Mouse (Mus musculus): ENCODE data around the gene Atp1b3.
"Not testable (repeated sequence)": the region's sequence is repeated elsewhere in the genome, so short reads cannot be mapped to it uniquely, and the experiment has no call there.

Atp1b3 gene

DNA sequence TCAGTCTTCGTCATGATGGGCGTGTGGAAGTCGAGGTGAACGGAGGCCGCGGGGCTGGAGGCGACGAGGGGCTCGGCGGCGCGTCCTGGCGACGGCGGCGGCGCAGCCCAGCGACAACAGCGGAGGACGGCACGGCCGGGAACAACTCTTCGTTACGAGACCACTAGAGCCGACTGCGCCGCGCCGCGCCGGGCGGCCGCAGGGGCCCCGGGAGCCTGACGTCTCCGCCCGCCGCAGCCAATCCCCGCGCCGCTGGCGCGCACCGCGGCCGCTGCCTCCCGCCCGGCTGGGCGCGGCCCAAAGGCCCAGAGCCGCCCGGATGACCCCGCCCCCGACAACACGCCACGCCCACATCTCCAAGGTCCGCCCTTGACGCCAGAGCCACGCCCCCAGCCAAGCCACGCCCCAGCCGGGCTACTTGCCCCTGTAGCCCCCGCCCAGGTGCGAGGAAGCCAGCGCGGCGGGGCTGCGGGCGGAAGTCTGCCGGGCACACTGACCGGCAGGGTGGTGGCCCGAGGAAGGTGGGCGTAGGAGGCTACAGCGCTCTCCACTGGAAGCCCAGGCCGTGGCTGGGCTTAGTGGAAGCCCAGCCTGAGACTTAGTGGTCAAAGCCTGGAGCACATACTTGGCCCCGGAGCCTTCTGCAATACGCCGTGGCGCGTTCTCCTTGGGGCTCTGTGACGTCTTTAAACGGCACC is at the start of gene Atp1b3:
Atp1b3 (minus strand) TSS at position 302 of the 698 bp plus-strand sequence.
- peak; percentile 96 to 99 for DNase-seq

DNA sequence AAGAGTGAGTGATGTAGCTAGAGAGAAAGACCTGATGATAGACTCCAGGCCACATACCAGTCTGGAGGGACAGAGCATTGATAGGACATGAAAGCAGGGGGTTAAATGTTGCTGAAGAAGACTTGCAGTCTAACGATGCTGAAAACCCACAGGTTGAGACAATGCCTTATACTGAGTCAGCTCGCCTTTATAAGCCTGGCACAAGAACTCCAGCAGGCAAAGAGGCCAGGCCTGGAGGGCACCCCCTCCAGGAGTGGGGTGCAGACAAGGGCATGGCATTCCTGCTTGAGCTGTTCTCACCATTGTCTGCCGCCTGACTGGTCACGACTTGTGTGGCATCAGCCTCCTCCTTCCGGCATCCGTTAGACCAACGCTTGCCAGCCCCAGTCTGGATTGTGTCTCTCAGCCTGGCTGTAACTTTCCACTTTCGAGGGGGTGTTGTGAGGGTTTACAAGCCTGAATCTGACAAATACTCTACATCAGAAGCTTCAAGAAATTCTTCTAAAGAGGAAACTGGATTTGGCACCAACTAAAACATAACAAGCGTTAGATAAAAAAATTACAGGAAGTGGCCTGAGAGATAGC is 48.7 kb upstream of the Atp1b3 start:
- DNase-seq: peak; percentile 26 to 47

GRCm38 (mm10) chr9:96404312-96404711 is 40.1 kb upstream of the Atp1b3 start:
- DNase-seq: no peak

DNA sequence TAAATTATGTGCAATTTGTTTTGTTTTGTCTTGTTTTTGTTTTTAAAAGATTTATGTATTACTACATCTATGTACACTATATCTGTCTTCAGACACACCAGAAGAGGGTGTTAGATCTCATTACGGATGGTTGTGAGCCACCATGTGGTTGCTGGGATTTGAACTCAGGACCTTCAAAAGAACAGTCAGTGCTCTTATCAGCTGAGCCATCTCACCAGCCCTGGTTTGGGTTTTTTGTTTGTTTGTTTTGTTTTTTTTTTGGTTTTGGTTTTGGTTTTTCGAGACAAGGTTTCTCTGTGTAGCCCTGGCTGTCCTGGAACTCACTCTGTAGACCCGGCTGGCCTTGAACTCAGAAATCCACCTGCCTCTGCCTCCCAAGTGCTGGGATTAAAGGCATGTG is 35.7 kb upstream of the Atp1b3 start:
- not testable (repeated sequence) for DNase-seq

DNA sequence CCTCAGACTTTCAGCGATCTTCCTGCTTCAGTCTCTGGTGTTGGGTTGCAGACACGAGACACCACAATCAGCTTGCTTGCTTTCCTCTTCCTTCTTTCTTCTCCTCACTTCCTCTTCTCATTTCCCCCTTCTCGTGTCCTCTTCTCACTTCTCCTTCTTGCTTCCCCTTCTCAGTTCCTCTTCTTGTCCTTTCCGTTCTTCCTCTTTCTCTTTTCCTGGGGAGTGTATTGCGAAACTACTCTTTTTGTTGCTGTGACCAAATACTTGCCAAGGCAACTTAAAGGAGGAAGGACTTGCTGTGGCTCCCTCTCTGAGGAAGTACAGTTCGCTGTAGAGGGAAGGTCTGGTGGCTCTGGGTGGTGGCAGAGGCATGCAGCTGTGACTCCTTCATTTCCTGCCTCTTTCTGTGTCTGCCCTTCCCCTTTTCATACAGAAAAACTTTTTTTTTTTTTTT is 35.2 kb upstream of the Atp1b3 start:
- DNase-seq: no peak

- no peak for DNase-seq
These were observed 34.4 kb upstream of the Atp1b3 start for GRCm38 (mm10) chr9:96398614-96399013.

- no peak for DNase-seq
These were observed 33.9 kb upstream of the Atp1b3 start for GRCm38 (mm10) chr9:96398165-96398564.

DNA sequence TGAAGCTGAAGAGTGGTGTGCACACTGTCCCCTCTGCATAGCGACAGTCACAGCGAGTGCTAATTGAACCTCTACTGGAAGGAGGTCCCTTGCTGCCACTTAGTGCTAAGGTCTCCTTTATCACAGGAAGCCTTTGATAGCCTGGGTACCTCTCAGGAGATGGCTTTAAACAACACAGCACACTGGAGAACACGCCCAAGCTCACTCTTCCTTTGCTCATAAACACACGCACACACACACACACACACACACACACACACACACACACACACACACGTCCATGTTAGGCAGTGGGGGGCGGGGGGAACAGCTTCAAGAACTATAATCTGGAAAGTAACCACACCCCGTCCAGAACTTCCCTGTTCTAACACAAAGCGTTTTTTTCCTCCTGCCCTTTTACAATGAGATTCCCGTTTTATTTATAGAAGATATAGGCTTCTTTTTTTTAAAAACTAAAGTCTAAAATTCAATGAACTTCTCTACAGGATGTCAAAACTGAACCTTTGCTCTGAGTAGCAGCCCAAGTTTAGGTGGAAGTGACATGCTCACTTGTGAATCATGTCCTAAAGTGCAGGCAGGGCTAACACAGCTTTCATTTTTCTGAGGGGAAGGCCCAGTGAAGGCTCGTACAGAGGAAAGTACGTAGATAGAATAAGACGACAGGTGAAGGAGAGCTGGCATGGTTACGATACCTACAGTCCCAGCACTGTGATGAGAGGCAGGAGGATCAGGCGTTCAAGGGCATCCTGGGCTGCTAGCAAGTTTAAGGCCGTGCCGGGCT is 30.9 kb upstream of the Atp1b3 start:
- no peak for DNase-seq

DNA sequence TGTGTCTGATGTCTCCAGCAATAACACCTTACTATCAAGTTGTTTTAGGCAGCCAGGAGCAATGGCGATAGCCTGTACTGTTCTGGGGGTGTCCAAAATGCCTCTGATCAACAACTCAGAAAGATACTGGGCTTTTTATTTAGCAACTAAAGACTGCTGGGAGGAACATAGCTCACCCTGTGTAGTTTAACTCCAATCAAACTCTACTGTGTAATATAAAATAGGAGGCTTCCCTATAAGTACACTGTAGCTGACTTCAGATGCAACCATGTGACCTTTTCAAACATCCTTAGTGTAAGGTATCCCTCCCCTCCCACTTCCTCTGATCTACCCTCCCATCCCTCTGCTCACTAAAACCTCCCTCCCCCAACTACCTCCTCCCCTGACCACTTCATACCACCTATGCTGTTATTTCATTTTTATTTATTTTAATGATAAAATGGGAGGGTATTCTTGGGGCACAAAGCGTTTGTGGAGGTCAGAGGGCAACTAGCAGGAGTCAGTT is 29.5 kb upstream of the Atp1b3 start:
- DNase-seq: no peak

- no peak for DNase-seq
These were observed 28.9 kb upstream of the Atp1b3 start for GRCm38 (mm10) chr9:96393112-96393511.

- DNase-seq: no peak
These were observed 27.7 kb upstream of the Atp1b3 start for GRCm38 (mm10) chr9:96391921-96392320.

GRCm38 (mm10) chr9:96383714-96384487 is 19.7 kb upstream of the Atp1b3 start:
- no peak for DNase-seq

- DNase-seq: no peak
These were observed 18.5 kb upstream of the Atp1b3 start for GRCm38 (mm10) chr9:96382756-96383155.

DNA sequence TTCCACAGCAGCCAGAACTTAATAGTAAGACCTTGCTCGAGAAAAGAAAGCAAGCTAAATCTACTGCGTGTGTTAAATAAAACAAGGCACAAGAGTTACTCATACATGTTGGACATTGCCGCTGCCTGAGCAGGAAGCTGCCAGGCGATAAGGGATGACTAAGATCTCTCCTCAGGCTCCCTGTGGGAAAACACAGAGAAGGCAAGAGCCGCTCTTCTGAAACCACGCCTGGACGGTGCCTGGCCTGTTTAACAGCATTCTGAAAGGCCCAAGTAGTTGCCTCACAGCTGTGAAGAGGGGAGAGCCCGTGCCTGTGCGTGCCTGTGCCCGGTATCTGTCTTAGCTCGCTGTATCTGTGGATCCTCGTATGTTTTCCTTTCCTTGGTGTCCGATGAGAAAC is 17.2 kb upstream of the Atp1b3 start:
- no peak for DNase-seq

- DNase-seq: no peak
These were observed 15.3 kb upstream of the Atp1b3 start for GRCm38 (mm10) chr9:96379551-96379950.

GRCm38 (mm10) chr9:96378747-96379146 is 14.5 kb upstream of the Atp1b3 start:
- no peak for DNase-seq

DNA sequence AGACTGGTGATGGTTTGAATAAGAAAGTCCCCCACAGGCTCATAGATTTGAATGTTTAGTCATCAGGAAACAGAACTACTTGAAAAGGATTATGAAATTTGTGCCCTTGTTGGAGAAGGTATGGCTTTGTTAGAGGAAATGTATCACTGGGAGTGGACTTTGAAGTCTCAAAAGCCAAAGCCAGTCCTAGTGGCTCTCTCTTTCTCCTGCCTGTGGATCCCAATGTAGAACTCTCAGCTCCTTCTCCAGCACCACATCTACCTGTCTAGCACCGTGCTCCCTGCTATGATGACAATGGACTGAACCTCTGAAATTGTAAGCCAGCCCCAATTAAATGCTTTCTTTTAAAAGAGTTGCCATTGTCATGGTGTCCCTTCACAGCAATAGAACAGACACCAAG is 12.9 kb upstream of the Atp1b3 start:
- DNase-seq: no peak

DNA sequence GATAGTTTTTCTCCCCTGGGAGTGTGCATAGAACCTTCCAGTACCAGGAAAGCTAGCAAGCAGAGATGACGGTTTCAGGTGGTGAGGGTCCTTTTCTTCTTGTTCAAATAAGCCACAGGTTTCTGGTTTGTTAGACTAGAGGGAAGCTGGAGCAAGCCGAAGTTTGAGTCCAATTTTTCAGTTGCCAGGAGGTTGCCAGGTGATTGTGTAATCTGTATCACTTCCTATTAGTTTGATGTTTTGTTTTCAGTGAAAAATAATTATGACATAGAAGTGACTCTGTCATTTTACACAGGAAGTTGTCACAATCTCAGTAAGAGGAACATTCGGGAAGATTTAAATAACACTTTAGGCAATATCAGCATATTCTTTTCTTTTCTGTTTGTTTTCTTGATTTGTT is 11.6 kb upstream of the Atp1b3 start:
- no peak for DNase-seq

GRCm38 (mm10) chr9:96371075-96371474 is 6.8 kb upstream of the Atp1b3 start:
- no peak for DNase-seq

DNA sequence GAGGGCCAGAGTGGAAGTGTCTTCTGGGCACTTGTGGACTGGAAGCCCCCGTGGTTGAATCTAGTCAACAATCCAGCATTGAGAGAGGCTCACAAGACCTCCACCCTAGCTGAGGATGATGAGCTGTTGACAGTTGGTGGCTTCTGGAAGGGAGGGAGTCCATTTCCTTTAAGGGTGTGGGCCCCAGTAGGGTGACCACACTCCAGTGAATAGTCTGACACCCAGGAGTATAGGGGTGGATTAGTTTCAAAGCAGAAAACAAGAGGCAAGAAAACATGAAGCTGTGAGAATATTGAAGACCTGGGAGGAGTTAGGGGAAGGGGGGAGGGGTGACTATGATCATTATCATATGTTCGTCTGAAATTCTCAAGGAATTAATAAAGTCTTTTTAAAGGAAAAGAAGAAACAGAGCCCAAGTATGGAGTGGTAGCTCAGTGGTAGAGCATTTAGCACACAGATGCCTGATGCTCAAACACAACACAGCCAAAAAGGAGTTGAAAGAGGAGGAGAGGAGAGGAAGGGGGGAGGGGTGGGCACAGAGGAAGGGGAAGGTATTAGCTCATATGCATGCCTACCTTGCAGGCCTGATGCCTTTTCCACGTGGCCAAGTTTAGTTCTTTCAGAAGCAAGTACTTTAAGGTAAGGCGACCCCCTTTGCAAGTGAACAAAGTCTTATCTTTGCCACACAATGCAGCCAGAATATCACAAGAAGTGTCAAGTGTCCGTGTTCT is 5.6 kb upstream of the Atp1b3 start:
- no peak for DNase-seq

- DNase-seq: no peak
These were observed 1.1 kb upstream of the Atp1b3 start for GRCm38 (mm10) chr9:96365271-96365872.
